Mouse (Mus musculus) liver, adult (tissue): ENCODE measurements around the gene Oas1f.

Source experiments
- GATA4 ChIP-seq: IDR thresholded peaks from 2 replicates; pipeline ENCODE4 v1.6.1; 2014; ENCODE audit warnings: mild to moderate bottlenecking, low read length; ENCODE audit not compliant: insufficient replicate concordance

Oas1f gene

GRCm38 (mm10) chr5:120847067-120847466 is at the start of gene Oas1f:
TSS of gene Oas1f (plus strand) at chr5:120847367.
- no peak for TF ChIP-seq GATA4

- TF ChIP-seq GATA4: no peak
These were observed 43.6 kb upstream of the Oas1f start for GRCm38 (mm10) chr5:120803596-120803995.

- TF ChIP-seq GATA4: no peak
These were observed 40.7 kb upstream of the Oas1f start for GRCm38 (mm10) chr5:120806458-120806857.

DNA sequence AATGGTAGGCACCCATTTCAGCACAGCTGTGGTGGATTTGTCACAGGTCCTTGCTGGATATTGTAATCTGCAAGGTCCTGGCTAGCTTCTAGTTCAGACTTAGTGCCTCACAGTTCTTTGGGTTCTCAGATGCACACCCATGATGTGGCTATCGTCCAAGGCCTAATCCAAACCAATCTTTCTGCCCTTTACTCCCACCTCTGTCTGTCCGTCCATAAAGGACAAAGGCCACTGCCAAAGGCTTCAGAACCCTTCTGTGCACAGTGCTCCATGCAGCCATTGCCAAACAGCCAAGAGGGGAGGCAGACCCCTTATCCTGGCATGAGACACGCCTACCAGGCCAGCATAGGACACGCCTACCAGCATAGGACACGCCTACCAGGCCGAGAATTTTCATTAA is 38.0 kb upstream of the Oas1f start:
- TF ChIP-seq GATA4: no peak

- TF ChIP-seq GATA4: no peak
These were observed 35.0 kb upstream of the Oas1f start, which contains the start of gene Oas1c for GRCm38 (mm10) chr5:120811951-120812819. TSS of gene Oas1c (minus strand) at chr5:120812514.

DNA sequence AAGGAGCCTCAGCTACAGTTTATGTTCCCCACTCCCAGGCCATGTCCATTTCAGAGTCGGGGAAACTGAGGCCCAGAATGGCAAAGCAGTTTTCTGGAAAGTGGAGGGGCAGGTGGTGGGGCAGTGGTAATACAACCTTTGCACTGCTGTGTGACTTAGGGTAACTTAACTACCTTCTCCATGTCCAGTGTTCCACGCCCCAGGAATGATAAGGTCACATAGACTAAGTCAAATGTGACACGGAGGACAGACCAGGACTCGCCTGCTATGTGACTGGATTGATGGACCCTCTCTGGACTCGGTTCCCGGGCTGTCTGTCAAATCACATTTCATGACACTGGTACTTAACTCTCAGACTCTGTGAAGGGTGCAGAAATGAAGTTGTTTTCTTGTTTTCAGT is 34.1 kb upstream of the Oas1f start:
- TF ChIP-seq GATA4: no peak

- no peak for TF ChIP-seq GATA4
These were observed 31.2 kb upstream of the Oas1f start for GRCm38 (mm10) chr5:120815949-120816348.

- no peak for TF ChIP-seq GATA4
These were observed 28.2 kb upstream of the Oas1f start for GRCm38 (mm10) chr5:120818999-120819398.

DNA sequence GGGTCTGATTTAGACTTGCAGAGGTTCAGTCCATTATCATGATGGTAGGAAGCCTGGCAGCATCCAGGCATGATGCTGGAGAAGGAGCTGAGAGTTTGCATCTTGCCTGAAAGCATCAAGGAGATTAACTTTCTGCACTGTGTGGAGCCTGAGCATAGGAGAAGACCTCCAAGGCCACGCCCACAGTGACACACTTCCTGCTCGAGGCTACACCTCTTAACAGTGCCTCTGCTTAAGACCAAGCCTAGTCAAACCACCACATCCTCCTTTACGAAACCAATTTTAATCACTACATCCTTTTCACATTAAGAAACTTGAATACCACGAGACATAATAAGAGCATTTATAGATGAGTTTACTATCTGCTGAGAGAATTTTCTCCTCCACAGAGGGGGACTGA is 16.1 kb upstream of the Oas1f start:
- no peak for TF ChIP-seq GATA4

- TF ChIP-seq GATA4: no peak
These were observed 13.6 kb upstream of the Oas1f start for GRCm38 (mm10) chr5:120833335-120834280.

- no peak for TF ChIP-seq GATA4
These were observed 10.2 kb upstream of the Oas1f start for GRCm38 (mm10) chr5:120836731-120837585.

GRCm38 (mm10) chr5:120844713-120845112 is 2.5 kb upstream of the Oas1f start:
- no peak for TF ChIP-seq GATA4

DNA sequence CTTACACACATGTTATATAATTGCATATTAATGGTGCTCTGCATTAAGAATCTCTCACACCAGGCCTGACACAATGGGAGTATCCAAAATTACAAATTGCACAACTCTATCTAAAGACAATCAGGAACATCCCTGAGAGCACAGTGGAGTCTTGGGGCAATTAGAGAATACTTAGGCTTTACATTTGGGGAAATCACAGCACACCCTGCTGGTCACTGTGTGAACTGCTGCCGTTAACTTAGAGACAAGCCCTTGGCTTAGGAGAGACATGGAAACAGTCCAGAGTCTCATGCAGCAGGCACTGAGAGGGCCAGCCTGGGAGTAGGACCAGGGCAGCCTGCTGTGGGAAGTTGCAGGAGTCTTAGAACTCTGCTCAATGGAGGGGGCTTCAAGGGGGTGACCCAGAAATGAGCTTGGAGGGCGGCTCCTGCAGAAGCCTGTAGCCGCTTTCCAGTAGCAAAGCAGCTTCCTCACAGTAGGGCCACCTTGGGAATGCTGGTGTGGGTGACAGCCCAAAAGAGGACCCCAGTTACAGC is 2.5 kb downstream of the Oas1f start:
- TF ChIP-seq GATA4: no peak

DNA sequence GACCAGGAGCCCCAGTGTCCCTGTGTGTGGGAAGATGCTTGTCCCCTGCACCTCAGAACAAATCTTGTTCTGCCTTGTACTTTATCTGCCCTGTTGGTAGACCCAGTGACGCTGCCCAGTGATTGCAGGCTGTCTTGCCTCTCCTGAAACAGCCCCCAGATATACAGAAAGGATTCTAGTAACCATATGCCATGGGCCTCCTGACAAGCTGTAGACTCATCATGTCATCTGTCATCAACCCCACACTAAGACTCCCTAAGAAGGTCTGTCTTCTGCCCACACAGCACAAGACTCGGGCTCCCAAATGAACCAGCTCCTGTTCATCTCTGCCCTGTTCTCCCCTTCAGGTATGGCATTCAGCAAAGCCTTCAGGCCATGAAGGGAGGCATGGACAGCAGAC is 12.1 kb downstream of the Oas1f start:
- no peak for TF ChIP-seq GATA4

GRCm38 (mm10) chr5:120861121-120861520 is 14.0 kb downstream of the Oas1f start, which contains the start of gene Oas1h:
TSS of gene Oas1h (plus strand) at chr5:120861421.
- TF ChIP-seq GATA4: no peak
